Mouse (Mus musculus) G1E-ER4 (cell line): ENCODE results near the gene Blnk. TPM values are rescaled to one million over a fixed set of nuclear protein-coding genes. Genes with fewer than 3 reads are reported as not detected.

Experiments
- GATA1 ChIP-seq: IDR thresholded peaks from one replicate; pipeline ENCODE4 v1.8.0; 2012; ENCODE audit warnings: low read length, inconsistent platforms
- polyA plus RNA-seq: library from polyadenylated mRNA; stranded (reverse); fragments of >175 nt; gene quantifications from 2 replicates; pipeline ENCODE4 v1.2.3, GENCODE M21; 2012

Gene Blnk
- polyA plus RNA-seq = 0.03 and 0.05 TPM in 2 replicates

DNA sequence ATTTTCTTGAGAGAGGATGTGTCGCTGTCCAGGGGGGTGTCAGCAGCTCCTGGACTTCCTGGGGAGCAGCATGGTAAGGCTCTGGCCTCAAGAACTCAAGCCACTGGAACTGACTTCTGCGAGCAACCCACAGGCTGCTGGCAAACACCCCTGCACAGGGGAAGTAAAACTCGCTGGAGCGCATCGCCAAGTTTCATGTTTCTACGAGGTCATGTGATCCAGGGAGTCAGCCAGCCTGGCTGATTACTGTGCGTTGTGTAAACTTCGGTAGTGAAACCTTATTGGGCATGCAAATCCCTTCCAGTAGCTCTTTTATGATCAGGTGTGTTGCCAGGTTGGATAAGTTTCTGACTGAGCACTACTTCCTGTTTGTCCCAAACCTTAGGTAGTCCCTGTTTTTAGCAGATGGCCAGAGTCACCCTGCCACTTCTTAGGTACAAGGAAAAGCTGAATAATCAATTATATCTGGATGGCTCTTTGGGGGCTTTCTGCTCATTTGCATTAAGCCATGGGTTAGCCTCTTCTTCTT is at the start of gene Blnk:
TSS of gene Blnk (minus strand) at position 479 of the 529 bp plus-strand sequence.
- TF ChIP-seq GATA1 = no peak

DNA sequence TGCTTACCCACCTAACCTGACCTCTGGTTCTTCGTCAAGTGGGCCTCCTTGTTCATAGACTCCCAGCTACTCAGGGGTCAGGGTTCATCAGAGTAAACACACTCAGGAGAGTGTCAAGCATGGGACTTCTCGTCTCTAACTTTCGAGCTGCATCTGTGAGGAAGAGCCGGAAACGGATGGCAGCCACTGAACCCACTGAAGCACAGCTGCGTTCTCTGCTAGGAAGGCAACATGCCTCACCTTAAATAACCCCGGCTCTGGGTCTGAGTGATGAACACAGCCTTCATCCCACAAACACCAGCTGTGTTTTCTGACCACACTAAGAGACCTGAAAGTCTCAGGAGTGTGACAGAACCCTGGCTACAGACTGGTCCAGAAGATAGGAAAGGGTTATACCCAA is 44.8 kb upstream of the Blnk start:
- TF ChIP-seq GATA1 = no peak

DNA sequence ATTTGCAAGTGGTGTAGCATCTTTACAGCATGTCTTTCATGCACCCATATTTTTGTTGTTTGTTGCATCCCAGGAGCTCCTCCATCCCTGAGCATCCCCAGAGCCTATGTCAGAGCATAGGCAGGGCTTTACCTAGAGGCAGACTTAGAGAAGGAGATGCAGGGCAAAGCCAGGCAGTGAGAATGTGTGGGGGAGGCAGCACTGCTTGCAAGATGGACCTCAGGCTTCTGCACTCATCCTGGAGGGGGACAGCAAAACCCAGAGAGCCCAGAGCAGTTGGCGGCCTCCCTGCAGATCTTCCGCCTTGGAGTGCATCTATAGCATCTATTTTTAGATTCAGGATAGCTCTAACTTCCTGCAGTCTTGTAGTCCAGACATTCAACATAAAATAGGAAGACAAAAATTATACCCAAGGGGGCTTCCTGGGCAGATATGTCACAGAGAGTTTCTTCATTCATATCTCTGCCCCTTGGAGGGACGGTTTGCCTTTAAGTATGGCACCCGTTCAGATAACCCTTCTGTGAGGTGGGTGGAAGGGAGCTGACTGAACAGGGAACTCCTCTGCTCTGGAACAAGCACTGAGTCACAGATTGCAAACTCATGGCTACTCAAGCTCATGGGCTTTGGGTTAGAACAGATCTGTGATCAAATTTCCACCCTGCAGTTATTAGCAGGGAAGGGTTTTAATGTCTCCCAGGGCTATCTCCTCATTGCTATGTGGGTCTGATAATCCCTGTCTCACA is 41.6 kb upstream of the Blnk start:
- no peak for TF ChIP-seq GATA1

DNA sequence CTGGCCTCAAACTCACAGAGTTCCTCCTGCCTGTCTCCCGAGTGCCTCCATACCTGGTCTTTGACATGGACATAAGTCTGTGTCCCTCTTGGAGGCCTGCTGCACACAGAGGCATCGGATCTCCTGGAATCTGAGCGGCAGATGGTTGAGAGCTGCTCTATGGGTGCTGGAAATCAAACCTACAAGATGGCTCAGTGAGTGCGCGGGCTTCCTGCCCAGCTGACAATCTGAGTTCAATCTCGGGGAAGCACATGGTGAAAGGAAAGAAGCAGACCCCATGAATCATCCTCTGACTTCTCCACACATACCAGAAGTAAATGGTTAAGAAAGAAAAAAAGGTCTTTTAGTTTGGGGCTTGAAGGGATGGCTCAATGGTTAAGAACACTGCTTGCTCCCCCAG is 37.5 kb upstream of the Blnk start:
- TF ChIP-seq GATA1 = no peak

DNA sequence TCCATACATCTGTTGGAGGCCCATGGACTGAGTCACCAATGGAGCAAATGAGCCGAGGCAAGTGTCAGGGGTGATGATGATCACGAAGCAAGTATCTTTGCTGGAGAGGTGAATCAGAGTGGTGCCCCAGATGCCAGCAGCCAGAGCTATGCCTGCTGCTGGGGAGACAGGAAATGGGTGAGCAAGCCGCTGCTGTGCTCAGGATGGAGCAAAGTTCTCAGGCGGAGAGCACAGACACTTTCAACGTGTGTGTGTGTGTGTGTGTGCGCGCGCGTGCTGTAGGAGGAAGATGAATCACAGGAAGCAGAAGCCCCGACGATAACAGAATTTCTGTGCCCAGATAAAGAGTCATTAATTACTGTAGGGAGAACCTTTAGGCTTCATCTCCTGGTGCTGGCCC is 36.7 kb upstream of the Blnk start:
- no peak for TF ChIP-seq GATA1

DNA sequence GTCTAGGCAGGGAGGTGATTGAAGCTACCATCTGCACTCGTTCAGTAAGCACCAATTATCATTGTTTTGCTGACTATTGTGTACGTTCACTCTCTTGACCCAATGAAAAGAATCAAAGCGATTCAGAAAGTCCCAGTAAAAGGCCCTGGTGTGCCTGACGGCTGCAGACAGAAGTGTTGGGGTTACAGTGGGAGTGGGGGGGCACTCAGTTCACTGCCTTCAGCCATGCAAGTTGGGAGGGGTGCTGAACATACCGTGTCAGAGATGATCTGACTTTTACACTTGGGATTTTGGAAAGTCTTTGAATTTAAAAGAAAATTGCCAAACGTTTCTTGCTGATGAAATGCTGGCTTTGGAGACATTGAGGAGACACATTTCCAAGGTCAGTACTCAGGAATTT is 35.8 kb upstream of the Blnk start:
- TF ChIP-seq GATA1 = no peak

DNA sequence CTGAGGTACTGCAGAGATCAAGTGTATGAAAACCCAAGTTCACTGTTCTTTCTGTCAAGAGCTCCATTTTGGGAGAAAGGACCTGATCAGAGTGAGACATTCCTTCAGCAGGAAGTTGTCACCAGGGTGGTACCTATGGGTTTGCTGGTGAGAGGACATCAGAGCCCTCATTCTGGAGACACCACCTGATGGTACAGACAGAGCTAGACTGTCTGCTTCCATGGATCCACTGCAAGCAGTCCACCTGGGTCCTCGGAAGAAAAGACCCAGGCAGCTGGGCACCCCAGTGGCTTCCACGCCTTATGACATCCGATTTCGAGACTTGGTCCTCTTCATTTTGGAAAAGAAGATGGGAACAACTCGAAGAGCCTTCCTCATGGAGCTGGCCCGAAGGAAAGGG is 34.9 kb upstream of the Blnk start, which contains the start of gene Dntt:
TSS of gene Dntt (plus strand) at position 57 of the 400 bp plus-strand sequence.
- TF ChIP-seq GATA1 = no peak

DNA sequence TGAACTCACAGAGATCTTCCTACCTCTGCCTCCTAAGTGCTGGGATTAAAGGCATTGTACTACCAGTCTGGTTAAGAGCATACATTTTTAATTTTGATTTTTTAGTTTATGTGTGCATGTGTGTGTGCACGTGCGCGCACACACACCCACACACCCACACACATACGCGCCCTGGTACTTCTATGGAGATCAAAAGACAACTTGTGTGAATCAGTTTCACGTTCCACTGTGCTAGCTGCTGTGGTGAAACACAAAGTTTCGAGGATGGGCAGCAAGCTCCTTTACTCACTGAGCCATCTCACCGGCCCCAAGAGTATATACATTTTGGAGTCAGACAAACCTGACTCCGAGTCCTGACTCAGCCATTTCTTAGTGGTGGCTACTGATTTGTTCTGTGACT is 33.3 kb upstream of the Blnk start:
- TF ChIP-seq GATA1 = no peak

DNA sequence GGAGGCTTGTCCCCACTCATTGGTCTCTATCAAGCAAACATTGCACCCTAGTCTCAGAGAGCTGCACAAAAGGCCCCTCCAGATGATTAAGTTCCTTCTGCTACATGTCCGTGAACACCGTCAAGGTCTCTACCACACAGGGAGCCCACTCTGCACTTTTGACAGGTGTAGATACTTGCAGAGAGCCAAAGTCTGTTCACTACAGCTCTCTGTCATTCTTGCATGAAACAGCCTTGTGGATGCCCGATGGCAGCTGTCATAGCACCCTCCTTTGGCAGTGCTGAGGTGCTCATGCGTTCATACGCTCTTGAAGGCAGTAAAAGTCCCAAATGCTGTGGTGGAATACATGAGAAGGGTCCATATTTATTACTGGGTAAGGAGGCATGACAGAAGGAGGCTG is 32.7 kb upstream of the Blnk start:
- TF ChIP-seq GATA1 = no peak

DNA sequence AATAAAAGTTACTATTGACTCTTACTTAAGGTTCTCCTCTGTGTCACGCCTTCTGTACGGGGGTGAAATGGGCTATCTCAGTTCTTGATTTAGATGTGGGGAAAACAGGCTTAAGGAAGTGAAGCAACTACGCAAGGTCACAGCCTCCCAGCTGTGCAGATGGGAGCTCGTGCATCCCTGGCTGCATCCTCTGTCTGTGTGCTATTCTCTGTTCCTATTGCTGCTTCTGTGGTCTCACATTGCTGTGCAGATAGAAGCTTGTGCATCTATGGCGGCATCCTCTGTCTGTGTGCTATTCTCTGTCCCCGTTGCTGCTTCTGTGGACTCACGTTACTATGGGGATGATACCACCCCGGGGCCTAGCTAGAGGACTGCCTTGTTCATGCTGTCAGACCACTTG is 32.2 kb upstream of the Blnk start:
- TF ChIP-seq GATA1 = no peak

DNA sequence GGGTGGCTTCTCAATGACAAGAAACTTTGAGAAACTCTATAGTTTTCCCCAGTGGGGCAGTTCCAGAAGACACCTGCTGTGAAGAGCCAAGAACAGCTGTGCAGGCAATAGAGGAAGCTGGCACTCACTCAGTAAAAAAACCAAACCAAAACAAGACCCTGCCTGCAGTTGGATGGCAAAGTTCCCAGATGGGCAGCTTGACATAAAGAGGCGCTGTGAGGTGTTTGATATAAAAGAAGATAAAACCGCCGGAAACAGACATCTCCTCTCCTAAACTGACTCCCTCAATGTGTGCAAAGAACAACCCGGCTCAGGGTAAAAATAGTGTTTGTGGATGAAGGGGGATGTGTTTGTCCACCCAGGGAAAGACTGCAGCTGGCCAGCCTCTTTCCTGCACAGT is 27.9 kb upstream of the Blnk start:
- no peak for TF ChIP-seq GATA1

DNA sequence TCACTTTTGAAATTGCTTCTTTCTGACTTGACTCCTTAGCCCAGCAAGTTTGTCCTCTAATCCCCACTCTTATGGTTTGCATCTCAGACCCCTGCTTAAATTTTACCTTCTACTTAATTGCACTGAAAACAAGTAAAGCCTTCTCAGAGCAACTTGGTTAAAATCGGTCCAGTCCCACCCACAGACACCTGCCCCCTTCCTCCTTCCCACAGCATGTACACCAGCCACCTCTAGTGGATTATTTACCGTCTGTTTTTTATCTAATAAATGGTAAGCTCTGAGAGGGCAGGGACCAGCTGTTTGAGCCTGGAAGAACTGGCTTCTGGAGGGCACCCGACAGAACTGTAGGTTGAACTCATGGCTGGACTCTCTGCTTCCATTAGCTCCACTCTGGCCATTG is 26.2 kb upstream of the Blnk start:
- no peak for TF ChIP-seq GATA1

DNA sequence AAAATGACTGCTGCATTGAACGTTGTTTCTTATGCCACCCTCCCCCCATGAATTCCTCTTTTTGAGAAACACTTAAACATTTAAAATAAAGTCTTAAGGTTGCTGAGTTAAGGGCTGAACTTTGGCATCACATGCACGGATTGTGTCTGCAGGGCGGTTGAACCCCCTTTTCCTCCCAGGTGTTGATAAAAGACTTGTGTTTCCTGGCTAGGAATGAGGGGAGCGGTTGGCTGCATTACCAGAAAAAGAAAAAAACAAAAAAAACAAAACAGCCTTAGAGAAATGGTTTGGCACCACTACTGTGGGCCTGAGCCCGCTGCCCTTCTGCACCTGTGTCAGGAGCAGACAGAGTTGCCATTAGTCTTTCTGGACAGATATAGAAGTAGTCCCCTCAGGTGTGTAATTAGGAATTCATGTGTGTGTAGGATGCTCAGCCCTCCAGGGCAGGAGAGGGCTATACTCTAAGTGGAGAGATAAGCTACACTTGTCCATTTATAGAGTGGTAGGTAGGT is 24.9 kb upstream of the Blnk start:
- no peak for TF ChIP-seq GATA1

DNA sequence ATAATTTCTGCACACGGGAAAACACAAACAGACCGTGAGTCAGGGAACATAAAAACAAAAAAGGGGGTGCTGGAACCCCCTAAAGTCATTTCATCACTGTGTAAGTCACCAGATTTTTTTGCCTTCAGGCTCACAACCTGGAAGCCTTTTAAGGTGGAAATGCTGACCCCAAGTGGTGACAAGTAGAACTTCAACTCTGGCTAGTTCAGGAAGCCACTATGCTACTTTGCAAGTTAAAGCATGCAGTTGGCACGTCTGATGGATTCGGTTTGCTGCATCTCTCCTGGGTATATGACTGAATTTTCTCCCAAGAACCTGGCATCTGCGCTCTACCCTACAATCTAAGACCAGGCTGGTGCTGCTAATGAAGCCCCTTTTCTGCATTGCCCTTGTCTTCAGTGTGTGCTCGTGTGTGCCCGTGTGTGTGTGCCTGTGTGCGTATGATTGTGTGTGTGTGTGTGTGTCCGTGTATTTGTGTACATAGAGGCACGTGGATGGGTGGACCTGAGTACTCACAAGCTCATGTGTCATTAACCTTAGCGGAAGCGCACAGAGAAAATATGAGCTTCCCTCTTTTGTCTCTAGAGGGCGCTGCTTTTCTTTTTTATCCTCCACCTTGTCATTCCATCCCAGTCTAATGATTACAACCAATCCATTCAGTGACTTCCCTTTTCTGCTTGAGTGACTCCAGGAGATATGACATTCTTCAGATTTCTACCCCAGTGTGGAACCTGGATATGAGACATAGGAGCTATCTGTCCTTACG is 21.8 kb upstream of the Blnk start:
- TF ChIP-seq GATA1 = no peak

DNA sequence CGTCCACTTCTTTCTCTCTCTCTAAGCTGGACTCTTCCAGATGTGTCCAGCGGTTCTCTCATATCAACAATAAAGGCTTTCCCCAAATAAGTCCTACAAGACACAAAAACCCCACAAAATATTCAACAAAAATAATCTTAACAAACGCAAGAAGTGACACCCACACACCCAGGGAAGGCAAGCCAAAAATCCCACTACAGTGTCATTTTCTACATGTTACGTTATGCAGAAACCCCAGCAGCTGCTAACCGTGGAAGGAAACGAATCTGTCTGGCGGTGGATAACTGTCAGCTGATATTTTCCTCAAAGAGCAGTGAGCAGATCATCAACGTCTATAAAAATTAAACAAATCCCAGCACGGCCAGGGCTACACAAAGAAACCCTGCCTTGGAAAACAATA is 19.7 kb upstream of the Blnk start:
- no peak for TF ChIP-seq GATA1

DNA sequence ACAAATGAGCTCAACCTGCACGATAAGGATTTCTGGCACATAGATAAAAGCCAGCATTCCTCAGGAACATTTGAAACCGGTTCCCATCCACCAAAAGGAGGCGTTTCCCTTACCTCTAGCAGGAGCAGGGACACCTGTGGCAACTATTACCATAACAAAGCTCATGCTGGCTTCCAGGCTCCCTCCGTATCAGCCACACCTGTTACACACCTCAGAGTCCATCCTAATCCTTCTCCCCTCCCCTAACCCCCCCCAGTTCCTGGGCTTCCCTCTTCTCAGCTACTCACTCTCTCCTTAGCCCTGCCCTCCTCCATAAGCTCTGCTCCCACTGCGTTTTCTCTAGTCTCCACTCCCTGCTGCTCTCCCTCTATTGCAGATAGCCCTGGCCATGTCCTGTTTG is 19.3 kb upstream of the Blnk start:
- TF ChIP-seq GATA1 = no peak
